Mouse (Mus musculus): ENCODE data around the gene Hnrnpr.

GRCm38 (mm10) chr4:136377001-136377400 is 66.3 kb downstream of the Hnrnpr start:
- no peak for TF ChIP-seq CHD2 (IDR thresholded peaks at IDR 0.05; ENCODE audit: low read depth, low read length)
- peak; percentile 83 for TF ChIP-seq MAFK (IDR thresholded peaks at IDR 0.05; ENCODE audit: insufficient read depth, low read depth, low read length)
- no peak for TF ChIP-seq HCFC1 (IDR thresholded peaks at IDR 0.05; ENCODE audit: borderline replicate concordance, insufficient read depth, low read length)
- no peak for TF ChIP-seq ZC3H11A (IDR thresholded peaks at IDR 0.05; ENCODE audit: borderline replicate concordance, low read depth, low read length)
- TF ChIP-seq ZNF384 (IDR thresholded peaks at IDR 0.05; ENCODE audit: low read depth, low read length), result no peak
